Mouse (Mus musculus) G1E (cell line): Measurements from ENCODE around the gene Smyd2. TPM values are rescaled to one million over a fixed set of nuclear protein-coding genes. Genes with fewer than 3 reads are reported as not detected.

Experiments
- ATAC-seq: 2 replicates; pipeline ENCODE4 v1.8.0; 2016; ENCODE audit warnings: mild to moderate bottlenecking; ENCODE audit not compliant: insufficient number of reproducible peaks, poor library complexity, low FRiP score, severe bottlenecking; ENCODE audit errors: extremely low read depth
- DNase-seq: peaks from one replicate; pipeline ENCODE4 v3.0.0; 2012; ENCODE audit warnings: low spot score
- H3K27me3 ChIP-seq: 2 replicates; pipeline ENCODE4 v1.6.1; 2012; ENCODE audit warnings: mild to moderate bottlenecking, low read length, inconsistent platforms; ENCODE audit not compliant: insufficient read depth
- H3K36me3 ChIP-seq: replicated peaks from 2 replicates; pipeline ENCODE3; 2012; ENCODE audit warnings: mild to moderate bottlenecking, inconsistent platforms
- H3K4me1 ChIP-seq: 2 replicates; pipeline ENCODE4 v1.6.1; 2012; ENCODE audit warnings: low read depth, low read length, inconsistent platforms, mixed read lengths; ENCODE audit not compliant: insufficient read depth
- H3K4me3 ChIP-seq: 2 replicates; pipeline ENCODE4 v1.5.1; 2012; ENCODE audit warnings: low read depth, mild to moderate bottlenecking, inconsistent platforms, low read length, moderate library complexity, mixed read lengths
- H3K9me3 ChIP-seq: replicated peaks from 2 replicates; pipeline ENCODE4 v1.6.1; 2012; ENCODE audit warnings: inconsistent platforms
- CTCF ChIP-seq: IDR thresholded peaks from 2 replicates; pipeline ENCODE4 v1.5.1; 2012; ENCODE audit warnings: low read depth, low read length, inconsistent platforms, mixed read lengths
- GATA1 ChIP-seq: IDR thresholded peaks from 2 replicates; pipeline ENCODE4 v1.6.1; 2012; ENCODE audit warnings: borderline replicate concordance, low read length, inconsistent platforms, mixed read lengths
- GATA2 ChIP-seq: IDR thresholded peaks from 2 replicates; pipeline ENCODE4 v1.6.1; 2012; ENCODE audit warnings: low read depth, low read length, inconsistent platforms, borderline replicate concordance
- POLR2AphosphoS5 ChIP-seq: IDR thresholded peaks from 2 replicates; pipeline ENCODE4 v1.6.1; 2012; ENCODE audit warnings: low read depth, low read length, inconsistent platforms; ENCODE audit not compliant: insufficient replicate concordance
- TAL1 ChIP-seq: conservative IDR thresholded peaks from 2 replicates; pipeline ENCODE4 v1.6.1; 2012; ENCODE audit warnings: low read depth, low read length, inconsistent platforms, mixed read lengths
- polyA plus RNA-seq: library from polyadenylated mRNA; stranded (reverse); fragments of >175 nt; gene quantifications from 2 replicates; pipeline ENCODE4 v1.2.3, GENCODE M21; 2012
- total RNA-seq, 2 experiments: library from RNA; stranded (forward) in 1 of 2; stranded (reverse) in 1 of 2; fragments of 200-1000 nt in 1 of 2; fragments of >200 nt in 1 of 2; fragmentation: Nextera tagmentation in 1 of 2; gene quantifications; 2 replicates each; pipeline ENCODE4 v1.2.3; 2014 to 2017

Smyd2 gene
- total and polyA plus RNA-seq, 3 experiments, result not detected

- Histone ChIP-seq H3K36me3 (no peaks in the 10 kb centered on the region), H3K4me1 (no peaks in the 10 kb centered on the region), H3K9me3 (peaks cover 93% of the 10 kb centered on the region), H3K27me3 (no peaks in the 10 kb centered on the region), H3K4me3 (no peak overlapping the region)
- no peak for DNase-seq
- TF ChIP-seq POLR2AphosphoS5 (no peak), GATA1 (no peak), CTCF (no peak), TAL1 (no peak), GATA2 (no peak)
- ATAC-seq, result no peak
These were observed 11.3 kb downstream of the Smyd2 start for GRCm38 (mm10) chr1:189910685-189911345.

GRCm38 (mm10) chr1:189903169-189903568, 19.0 kb downstream of the Smyd2 start:
- DNase-seq (no peak), ATAC-seq (no peak)
- TF ChIP-seq TAL1, result no peak
- Histone ChIP-seq H3K36me3 (no peaks in the 10 kb centered on the region), H3K27me3 (no peaks in the 10 kb centered on the region), H3K9me3 (peaks cover 84% of the 10 kb centered on the region), H3K4me1 (no peaks in the 10 kb centered on the region), H3K4me3 (no peak overlapping the region)

- ATAC-seq (no peak), DNase-seq (no peak)
- Histone ChIP-seq H3K27me3 (no peaks in the 10 kb centered on the region), H3K9me3 (peaks cover 82% of the 10 kb centered on the region), H3K36me3 (no peaks in the 10 kb centered on the region), H3K4me1 (no peaks in the 10 kb centered on the region), H3K4me3 (no peak overlapping the region)
- TF ChIP-seq TAL1 (no peak), POLR2AphosphoS5 (no peak), GATA2 (no peak), GATA1 (no peak), CTCF (no peak)
These were observed 19.8 kb downstream of the Smyd2 start for GRCm38 (mm10) chr1:189902413-189902812.

GRCm38 (mm10) chr1:189899526-189899925, 22.6 kb downstream of the Smyd2 start:
- Histone ChIP-seq H3K27me3 (no peaks in the 10 kb centered on the region), H3K36me3 (no peaks in the 10 kb centered on the region), H3K4me3 (no peak overlapping the region), H3K9me3 (peaks cover 88% of the 10 kb centered on the region), H3K4me1 (no peaks in the 10 kb centered on the region)
- TF ChIP-seq GATA2 (no peak), CTCF (no peak), GATA1 (no peak), TAL1 (no peak), POLR2AphosphoS5 (no peak)
- ATAC-seq (no peak), DNase-seq (no peak)

GRCm38 (mm10) chr1:189898708-189899107, 23.5 kb downstream of the Smyd2 start:
- H3K4me1 ChIP-seq, result no peaks in the 10 kb centered on the region
- no peak for TF ChIP-seq TAL1
- TF ChIP-seq GATA2, result no peak
- TF ChIP-seq GATA1, result no peak
- H3K9me3 ChIP-seq, result peaks cover 93% of the 10 kb centered on the region
- no peaks in the 10 kb centered on the region for H3K27me3 ChIP-seq
- H3K36me3 ChIP-seq, result no peaks in the 10 kb centered on the region
- DNase-seq (no peak), ATAC-seq (no peak)
- no peak overlapping the region; the same call in 1 of the 2 replicates for H3K4me3 ChIP-seq

GRCm38 (mm10) chr1:189897861-189898260, 24.3 kb downstream of the Smyd2 start:
- Histone ChIP-seq H3K27me3 (no peaks in the 10 kb centered on the region), H3K4me1 (no peaks in the 10 kb centered on the region), H3K9me3 (peaks cover 94% of the 10 kb centered on the region), H3K36me3 (no peaks in the 10 kb centered on the region), H3K4me3 (no peak overlapping the region)
- TF ChIP-seq GATA1 (no peak), GATA2 (no peak)
- ATAC-seq, result no peak
- no peak for DNase-seq

- no peak for DNase-seq
- TF ChIP-seq GATA1, result no peak
- TF ChIP-seq GATA2, result no peak
- no peak for TF ChIP-seq CTCF
- TF ChIP-seq TAL1, result no peak
- TF ChIP-seq POLR2AphosphoS5, result no peak
- Histone ChIP-seq H3K27me3 (no peaks in the 10 kb centered on the region), H3K36me3 (no peaks in the 10 kb centered on the region), H3K4me3 (no peak overlapping the region; the same call in 1 of the 2 replicates), H3K4me1 (no peaks in the 10 kb centered on the region), H3K9me3 (peaks cover 91% of the 10 kb centered on the region)
- ATAC-seq, result no peak
These were observed 28.0 kb downstream of the Smyd2 start for GRCm38 (mm10) chr1:189894191-189894590.
